Mouse (Mus musculus) C2C12 (cell line): ENCODE data around the gene Herc4. TPM values are rescaled to one million over a fixed set of nuclear protein-coding genes. Genes with fewer than 3 reads are reported as not detected.
A peak's percentile ranks its signal among the peaks of the same experiment; 100 is the strongest.

Experiments
- H3K27me3 ChIP-seq: one replicate; pipeline ENCODE4 v1.6.1; 2011; ENCODE audit not compliant: control insufficient read depth, insufficient read depth, insufficient read length
- H3K36me3 ChIP-seq: one replicate; pipeline ENCODE4 v1.6.1; 2011; ENCODE audit not compliant: control insufficient read depth, insufficient read depth
- H3K4me3 ChIP-seq: one replicate; pipeline ENCODE4 v1.5.1; 2011; ENCODE audit warnings: mild to moderate bottlenecking, control low read depth; ENCODE audit not compliant: poor library complexity, insufficient read depth, severe bottlenecking
- H3K79me2 ChIP-seq: one replicate; pipeline ENCODE4 v1.6.1; 2011; ENCODE audit not compliant: control insufficient read depth, insufficient read depth
- H3K79me3 ChIP-seq: one replicate; pipeline ENCODE4 v1.6.1; 2011; ENCODE audit warnings: low read depth, control low read depth
- H3ac ChIP-seq: one replicate; pipeline ENCODE3; 2011; ENCODE audit warnings: low read depth; ENCODE audit not compliant: control insufficient read depth, insufficient read length
- CEBPB ChIP-seq: IDR thresholded peaks from one replicate; pipeline ENCODE4 v1.6.1; 2011; ENCODE audit warnings: low read depth, mild to moderate bottlenecking, control low read depth, moderate library complexity
- CTCF ChIP-seq: IDR thresholded peaks from one replicate; pipeline ENCODE4 v1.5.1; 2011; ENCODE audit not compliant: control insufficient read depth, insufficient read depth, insufficient read length
- FOSL1 ChIP-seq: IDR thresholded peaks from one replicate; pipeline ENCODE4 v1.8.0; 2011; ENCODE audit warnings: mild to moderate bottlenecking, low read length; ENCODE audit not compliant: poor library complexity, insufficient read depth, severe bottlenecking
- MAX ChIP-seq: IDR thresholded peaks from one replicate; pipeline ENCODE4 v1.6.1; 2011; ENCODE audit warnings: mild to moderate bottlenecking, control low read depth
- MYOD1 ChIP-seq: IDR thresholded peaks from one replicate; pipeline ENCODE4 v1.6.1; 2011; ENCODE audit warnings: low read depth; ENCODE audit not compliant: control insufficient read depth, insufficient read length
- MYOG ChIP-seq: IDR thresholded peaks from one replicate; pipeline ENCODE4 v1.6.1; 2011; ENCODE audit not compliant: control insufficient read depth, insufficient read length; ENCODE audit errors: extremely low read depth
- USF1 ChIP-seq: IDR thresholded peaks from one replicate; pipeline ENCODE4 v1.6.1; 2011; ENCODE audit warnings: low read depth, mild to moderate bottlenecking, control low read depth, moderate library complexity
- polyA plus RNA-seq: library from polyadenylated mRNA; unstranded; fragments of >200 nt; fragmentation: generic; extraction: Trizol; gene quantifications from one replicate; pipeline ENCODE4 v1.2.1, GENCODE M21; 2012; ENCODE audit warnings: missing spikeins

Gene Herc4
- polyA plus RNA-seq, 1 experiment: 10.7 TPM

DNA sequence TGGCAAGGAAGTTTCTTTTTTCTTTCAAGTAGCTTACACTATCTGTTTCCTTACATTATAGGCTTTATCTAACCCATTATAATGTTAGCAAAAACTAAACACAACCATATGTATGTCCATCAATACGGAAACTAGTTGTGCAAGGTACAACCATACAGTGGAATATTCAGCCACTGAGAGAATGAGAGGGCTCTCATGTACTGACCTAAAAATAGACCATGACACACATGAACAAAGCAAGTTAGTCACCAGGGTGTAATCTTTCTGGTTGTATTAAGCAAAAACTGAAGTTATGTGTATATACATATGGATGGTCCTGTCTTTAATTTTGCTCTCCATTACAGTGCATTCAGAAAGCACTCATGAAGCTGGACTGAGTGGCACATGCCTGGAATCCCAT, 83.5 kb downstream of the Herc4 start:
- TF ChIP-seq USF1 (no peak), MYOD1 (no peak), CEBPB (no peak)
- Histone ChIP-seq H3K79me2 (peaks cover 5% of the 10 kb centered on the region), H3K27me3 (no peaks in the 10 kb centered on the region), H3ac (no peak overlapping the region), H3K79me3 (peaks cover 3% of the 10 kb centered on the region), H3K4me3 (no peak overlapping the region), H3K36me3 (peaks cover 70% of the 10 kb centered on the region)

DNA sequence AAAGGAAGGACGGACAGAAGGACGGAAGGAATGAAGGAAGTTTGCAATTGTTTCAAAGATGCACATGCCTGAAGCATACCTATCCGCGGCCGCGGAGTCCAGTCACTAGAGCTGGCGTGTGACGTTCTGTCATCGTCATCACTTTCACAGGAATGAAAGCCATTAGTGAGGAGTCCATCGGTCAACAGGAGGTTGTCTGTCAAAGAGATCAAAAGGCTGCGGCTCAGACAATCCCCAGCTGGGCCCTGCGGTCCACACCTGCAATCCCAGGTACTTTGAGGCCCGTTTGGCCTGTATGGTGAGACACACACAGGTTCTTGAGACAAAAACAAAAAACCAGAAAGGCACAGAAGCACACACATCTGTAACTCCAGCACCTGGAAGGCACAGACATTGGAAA, 93.3 kb downstream of the Herc4 start:
- Histone ChIP-seq H3K27me3 (no peaks in the 10 kb centered on the region), H3K79me2 (peaks cover 56% of the 10 kb centered on the region), H3K36me3 (peaks cover 42% of the 10 kb centered on the region), H3ac (no peak overlapping the region), H3K4me3 (no peak overlapping the region), H3K79me3 (peaks cover 37% of the 10 kb centered on the region)
- TF ChIP-seq CTCF (no peak), MYOD1 (no peak)

DNA sequence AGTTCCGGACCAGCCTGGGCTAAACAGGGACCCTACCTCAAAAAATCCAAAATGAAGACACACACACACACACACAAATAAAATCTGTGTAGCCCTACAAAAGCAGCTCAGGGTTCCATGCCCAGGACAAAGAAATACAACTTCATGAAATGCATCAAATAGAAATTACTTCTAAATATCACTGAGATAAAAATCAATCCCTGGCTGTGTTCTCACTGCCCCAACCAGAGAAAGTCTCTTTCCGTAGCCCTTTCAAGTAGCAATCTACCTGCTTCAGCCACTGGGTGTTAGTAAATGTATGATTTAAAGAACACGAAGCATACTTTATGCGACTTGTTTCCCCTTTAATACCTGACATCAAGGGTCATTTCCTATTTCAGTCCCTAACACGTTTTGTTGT, 93.7 kb downstream of the Herc4 start:
- no peaks in the 10 kb centered on the region for H3K27me3 ChIP-seq
- H3K4me3 ChIP-seq: peak overlapping the region; percentile 57
- H3K79me3 ChIP-seq: peaks cover 36% of the 10 kb centered on the region
- peak overlapping the region; percentile 26 for H3ac ChIP-seq
- peaks cover 40% of the 10 kb centered on the region for H3K36me3 ChIP-seq
- H3K79me2 ChIP-seq: peaks cover 56% of the 10 kb centered on the region
- TF ChIP-seq MYOD1 (no peak), CEBPB (no peak), MYOG (no peak), USF1 (no peak), CTCF (no peak), MAX (no peak), FOSL1 (no peak)

DNA sequence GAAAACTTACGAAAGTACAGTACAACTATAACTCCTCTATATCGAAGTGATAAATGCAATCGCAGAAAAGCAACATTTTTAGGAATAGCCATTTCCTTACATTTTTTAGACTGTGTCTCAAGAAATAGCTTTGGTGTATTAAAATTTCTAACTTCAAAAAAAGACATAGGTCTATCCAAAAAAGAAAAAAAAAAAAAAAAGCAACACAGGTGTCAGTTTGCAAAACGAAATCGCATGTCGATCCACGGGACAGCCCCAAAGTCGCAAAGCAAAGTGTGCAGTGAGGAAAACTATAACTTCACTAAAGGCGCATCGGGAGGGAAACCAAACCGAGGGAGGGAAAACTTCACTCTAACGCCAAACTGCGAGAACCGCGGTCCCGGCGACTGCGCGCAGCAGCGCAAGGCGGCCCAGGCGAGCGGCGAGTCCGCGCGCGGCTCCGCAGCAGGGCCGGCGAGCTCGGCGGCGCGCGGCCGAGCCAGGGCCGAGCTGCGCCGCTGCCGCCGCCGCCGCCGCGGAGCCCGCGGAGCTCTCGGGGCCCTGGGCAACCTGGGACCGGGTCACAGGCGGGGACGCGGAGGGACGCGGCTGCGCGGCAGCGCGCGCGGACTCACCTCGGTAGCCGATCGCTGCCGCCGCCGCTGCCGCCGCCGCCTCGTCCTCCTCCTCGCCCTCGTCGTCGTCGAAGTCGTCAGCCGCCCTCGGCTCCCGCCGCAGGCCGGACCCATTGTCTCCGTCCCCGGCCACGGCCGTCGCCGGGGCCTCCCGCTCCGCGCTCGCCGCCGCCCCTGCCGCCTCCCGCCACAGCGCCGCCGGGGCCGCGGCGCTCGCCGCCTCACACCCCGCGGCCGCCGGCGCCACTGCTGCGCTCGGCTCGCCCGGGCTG, 94.6 kb downstream of the Herc4 start:
- no peak for TF ChIP-seq MYOD1
- TF ChIP-seq MAX: no peak
- TF ChIP-seq CEBPB: no peak
- TF ChIP-seq USF1: no peak
- no peak for TF ChIP-seq CTCF
- TF ChIP-seq MYOG: no peak
- no peak for TF ChIP-seq FOSL1

DNA sequence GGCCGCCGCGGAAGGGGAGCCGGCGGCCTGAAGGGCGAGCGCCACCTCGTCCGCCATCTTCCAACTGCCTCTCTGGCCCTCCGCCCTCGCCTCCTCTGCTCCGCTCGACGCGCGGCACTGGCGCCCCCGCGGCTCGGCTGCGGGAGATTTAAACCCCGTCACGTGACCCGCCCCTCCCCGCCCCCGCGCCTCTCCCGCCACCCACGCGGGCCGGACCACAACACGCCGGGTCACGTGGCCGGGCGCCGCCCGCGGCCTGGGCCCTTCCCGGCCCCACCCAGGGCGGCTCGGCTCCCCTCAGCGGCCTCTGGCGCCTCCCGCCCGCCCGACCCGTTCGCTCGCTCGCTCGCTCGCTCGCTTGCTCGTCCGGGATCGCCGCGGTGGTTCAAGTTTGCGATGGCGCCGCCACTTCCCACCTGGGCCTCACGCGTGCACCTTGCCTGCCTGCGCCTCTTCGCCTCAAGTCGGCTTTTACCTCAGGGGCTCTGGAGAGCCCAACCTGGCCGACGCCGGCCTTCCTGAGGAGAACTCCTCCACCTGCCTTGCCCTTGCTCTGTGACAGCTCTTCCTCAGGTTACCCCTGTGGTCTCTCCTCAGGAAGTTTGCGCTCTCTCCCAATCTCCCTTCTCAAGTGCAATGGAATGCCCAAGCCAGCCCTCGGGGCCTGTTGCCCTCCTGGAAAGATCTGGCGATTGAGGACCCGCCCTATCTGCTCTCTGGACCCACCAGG, 95.5 kb downstream of the Herc4 start:
- Histone ChIP-seq H3K79me2 (peaks cover 43% of the 10 kb centered on the region), H3ac (peak overlapping the region; percentile 97), H3K4me3 (peak overlapping the region; percentile 57), H3K27me3 (no peaks in the 10 kb centered on the region), H3K79me3 (peaks cover 33% of the 10 kb centered on the region), H3K36me3 (peaks cover 23% of the 10 kb centered on the region)
- peak; percentile 75 for TF ChIP-seq USF1
- TF ChIP-seq FOSL1: no peak
- TF ChIP-seq MYOG: no peak
- peak; percentile 2 for TF ChIP-seq CTCF
- TF ChIP-seq MAX: peak; percentile 42
- no peak for TF ChIP-seq MYOD1
- no peak for TF ChIP-seq CEBPB

More for the DNA sequence above, 94.6 kb downstream of the Herc4 start:
- Histone ChIP-seq H3K79me2 (peaks cover 52% of the 10 kb centered on the region), H3K79me3 (peaks cover 35% of the 10 kb centered on the region), H3K4me3 (peak overlapping the region; percentile 57), H3K36me3 (peaks cover 31% of the 10 kb centered on the region), H3K27me3 (no peaks in the 10 kb centered on the region), H3ac (peak overlapping the region; percentile 97)

DNA sequence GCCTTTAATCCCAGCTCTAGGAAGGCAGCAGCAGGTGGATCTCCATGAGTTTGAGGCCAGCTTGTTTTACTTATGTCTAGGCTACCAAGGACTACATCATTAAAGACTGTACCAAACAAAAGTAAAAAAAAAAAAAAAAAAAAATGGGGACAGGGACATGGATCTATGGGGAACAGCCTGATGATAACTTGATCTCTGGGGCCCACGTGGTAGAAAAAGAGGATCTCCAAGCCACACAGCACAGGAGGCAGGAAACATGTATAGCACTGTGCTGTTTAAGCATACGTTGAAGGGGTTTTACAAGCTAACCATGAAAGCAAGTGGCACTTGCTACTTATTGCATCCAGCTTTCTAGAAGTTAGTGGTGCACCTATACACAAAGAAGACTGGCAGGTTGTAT, 97.7 kb downstream of the Herc4 start:
- H3K4me3 ChIP-seq: no peak overlapping the region
- H3ac ChIP-seq: no peak overlapping the region
- H3K27me3 ChIP-seq: no peaks in the 10 kb centered on the region
- peaks cover 2% of the 10 kb centered on the region for H3K36me3 ChIP-seq
- no peak for TF ChIP-seq MYOG
- TF ChIP-seq MAX: no peak
- TF ChIP-seq CTCF: no peak
- no peak for TF ChIP-seq USF1
- H3K79me2 ChIP-seq: peaks cover 20% of the 10 kb centered on the region
- peaks cover 16% of the 10 kb centered on the region for H3K79me3 ChIP-seq
